ENCODE assay signal across 18 mouse cellular contexts in the genomic region with DNA sequence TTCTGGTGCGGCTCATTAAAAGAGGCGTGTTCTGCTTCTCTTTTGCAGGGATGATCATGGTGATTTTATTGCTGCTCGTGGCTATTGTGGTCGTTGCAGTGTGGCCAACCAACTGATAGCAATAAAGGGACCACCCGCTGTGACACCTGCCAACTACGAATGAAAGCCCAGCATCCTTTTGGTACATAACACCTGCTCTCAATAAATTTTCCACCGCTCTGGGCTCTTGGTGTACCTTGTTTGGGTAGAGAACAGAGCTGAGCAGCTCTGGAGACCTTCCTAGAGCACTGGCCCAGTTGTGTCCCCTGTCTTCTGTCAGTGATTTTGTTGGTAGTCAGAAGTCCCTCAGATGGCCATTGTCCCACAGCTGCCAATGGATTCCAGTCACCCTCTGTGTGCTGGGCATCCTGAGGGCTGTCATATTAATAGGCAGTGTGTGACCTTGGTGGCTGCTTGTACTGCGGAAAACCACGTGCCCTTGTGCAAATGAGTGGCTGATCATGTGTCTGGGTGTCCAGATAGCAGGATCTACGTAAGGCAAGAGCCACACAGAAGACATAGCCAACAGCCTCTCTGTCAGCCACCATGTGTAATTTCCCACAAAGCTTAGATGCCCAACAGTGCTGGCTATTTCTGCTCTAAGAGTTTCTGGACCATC.
DNase-seq lines count a peak whose midpoint lies in the region; ATAC-seq lines count a peak whose summit lies in the region.
"Had no signal": no experiment of that assay in that cellular context is flagged by ENCODE, and none has a peak within 500 bp of the region (broad histone marks: within the 10 kb centered on the region; RNA-seq: fewer than 3 reads in every experiment).

No protein-coding gene starts in this region.

- peak overlapping the region; percentile 20; the same call in 1 of the 2 replicates for H3K27ac ChIP-seq in heart, embryonic 13.5 days (replicated peaks)
- H3K27ac ChIP-seq in limb, embryonic 10.5 days = peak overlapping the region; percentile 39; the same call in 1 of the 2 replicates
- H3K27ac ChIP-seq: hindbrain, embryonic 12.5 days; kidney, postnatal 0 days; layer of hippocampus, adult 2 months; midbrain, embryonic 15.5 days; stomach, postnatal 0 days had no signal

- no peak overlapping the region for H3K4me3 ChIP-seq in heart, embryonic 13.5 days
- H3K4me3 ChIP-seq in limb, embryonic 10.5 days = no peak overlapping the region
- H3K4me3 ChIP-seq: hindbrain, embryonic 12.5 days; layer of hippocampus, adult 2 months; midbrain, embryonic 15.5 days had no signal

- H3K27me3 ChIP-seq in heart, embryonic 13.5 days (replicated peaks) = no peaks in the 10 kb centered on the region
- H3K27me3 ChIP-seq in limb, embryonic 10.5 days (ENCODE audit: low read depth, poor library complexity, severe bottlenecking) = 0 out of 2 replicates have a peak, but pooled peaks cover 4% of the 10 kb centered on the region
- H3K27me3 ChIP-seq: hindbrain, embryonic 12.5 days had no signal

- 72% methylated on average over 10 of the region's 10 CpGs for WGBS in heart, embryonic 13.5 days
- 58% methylated on average over 10 of the region's 10 CpGs for WGBS in limb, embryonic 10.5 days

- H3K4me2 ChIP-seq in heart, embryonic 13.5 days = no peak overlapping the region
- H3K4me2 ChIP-seq: hindbrain, embryonic 12.5 days; lung, embryonic 14.5 days; midbrain, embryonic 15.5 days had no signal

- peaks cover 51% of the 10 kb centered on the region for H3K4me1 ChIP-seq in heart, embryonic 13.5 days
- H3K4me1 ChIP-seq in limb, embryonic 10.5 days = peaks cover 80% of the 10 kb centered on the region

- no peaks in the 10 kb centered on the region for H3K36me3 ChIP-seq in heart, embryonic 13.5 days
- no peaks in the 10 kb centered on the region for H3K36me3 ChIP-seq in limb, embryonic 10.5 days
- H3K36me3 ChIP-seq: hindbrain, embryonic 12.5 days; midbrain, embryonic 15.5 days had no signal

- no peak for ATAC-seq in heart, embryonic 13.5 days (ENCODE audit: extremely low read depth, insufficient number of reproducible peaks, low FRiP score, low TSS enrichment)
- ATAC-seq: activated CD4-positive, CD25-positive, alpha-beta regulatory T cell, adult 4 months; intestine, embryonic 16.5 days; midbrain, embryonic 15.5 days had no signal

- no peak for DNase-seq in heart, postnatal 4 days
- peak; percentile 52 for DNase-seq in thymus, postnatal 0 days (ENCODE audit: low spot score)
- DNase-seq in thymus, postnatal 4 days = no peak
- DNase-seq in limb, embryonic 10.5 days (ENCODE audit: low spot score) = no peak
- no peak for DNase-seq in lung, postnatal 14 days
- DNase-seq in spleen, postnatal 14 days (ENCODE audit: low spot score in 2 of 2) = no peak
- DNase-seq: cerebellum, adult 11 months; gastrocnemius, postnatal 14 days; lung, embryonic 14.5 days; spleen, adult 18-20 months had no signal

- H3K9me3 ChIP-seq in heart, embryonic 13.5 days = no peaks in the 10 kb centered on the region
- H3K9me3 ChIP-seq in limb, embryonic 10.5 days (replicated peaks) = no peaks in the 10 kb centered on the region
- H3K9me3 ChIP-seq: hindbrain, embryonic 12.5 days; midbrain, embryonic 15.5 days had no signal

- no peak overlapping the region for H3K9ac ChIP-seq in heart, embryonic 13.5 days
- H3K9ac ChIP-seq: hindbrain, embryonic 12.5 days; lung, embryonic 14.5 days; midbrain, embryonic 15.5 days had no signal
